Mouse (Mus musculus) retina, embryonic 14.5 days (tissue): Measurements from ENCODE around the gene Epb41l3.

Source experiments
- DNase-seq: peaks from one replicate; pipeline ENCODE4 v3.0.0-alpha.2; 2015; ENCODE audit warnings: low spot score

Gene Epb41l3

DNA sequence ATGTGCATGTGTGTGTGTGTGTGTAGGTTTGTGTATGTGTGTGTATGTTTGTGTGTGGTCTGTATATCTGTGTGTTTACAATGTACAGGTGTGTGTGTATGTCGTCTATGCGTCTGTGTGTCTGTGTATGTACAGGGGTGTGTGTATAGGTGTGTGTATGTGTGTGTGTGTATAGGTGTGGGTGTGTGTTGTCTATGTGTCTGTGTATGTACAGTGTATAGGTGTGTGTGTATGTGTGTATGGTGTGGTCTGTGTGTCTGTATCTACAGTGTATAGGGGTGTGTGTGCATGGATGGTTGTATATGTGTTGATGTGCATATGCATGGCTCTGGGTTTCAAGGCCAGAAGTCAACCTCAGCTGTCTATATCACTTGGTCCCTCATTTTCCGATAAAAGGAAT, 161.7 kb downstream of the Epb41l3 start:
- no peak for DNase-seq

DNA sequence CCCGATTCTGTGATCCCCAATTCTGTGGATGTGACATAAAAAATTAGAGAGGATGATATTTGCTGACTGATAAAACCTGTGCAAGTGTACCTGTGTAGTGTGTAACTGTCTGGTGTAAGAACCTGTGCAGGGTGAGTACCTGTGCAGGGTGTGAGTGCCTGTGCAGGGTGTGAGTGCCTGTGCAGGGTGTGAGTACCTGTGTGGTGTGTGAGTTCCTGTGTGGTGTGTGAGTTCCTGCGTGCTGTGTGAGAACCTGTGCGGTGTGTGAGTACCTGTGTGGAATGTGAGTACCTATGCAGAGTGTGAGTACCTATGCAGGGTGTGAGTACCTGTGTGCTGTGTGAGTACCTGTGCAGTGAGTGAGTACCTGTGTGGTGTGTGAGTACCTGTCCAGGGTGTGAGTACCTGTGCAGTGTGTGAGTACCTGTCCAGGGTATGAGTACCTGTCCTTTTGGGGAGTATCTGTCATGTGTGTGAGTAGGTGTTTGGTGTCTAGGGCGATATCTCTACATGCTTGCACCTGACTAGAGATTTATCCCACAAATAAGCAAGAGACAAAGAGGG, 163.4 kb downstream of the Epb41l3 start:
- no peak for DNase-seq

DNA sequence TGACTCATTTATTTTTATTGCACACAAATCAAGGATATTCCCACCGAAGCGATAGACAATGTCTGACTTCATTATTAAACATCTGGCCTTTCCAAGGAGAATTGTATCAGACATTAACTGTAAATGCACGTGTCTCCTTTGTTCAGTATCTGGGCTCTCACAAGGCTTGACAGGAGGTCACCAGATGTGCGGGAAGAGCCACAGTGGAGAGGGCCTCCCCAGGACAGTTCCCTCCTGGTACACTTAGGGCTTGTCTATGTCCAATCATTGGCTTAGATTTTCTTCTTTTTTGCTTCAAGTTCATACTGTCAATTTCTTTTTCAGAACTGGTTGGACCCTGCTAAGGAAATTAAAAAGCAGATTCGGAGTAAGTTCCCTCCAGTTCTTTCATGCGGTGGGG, 163.9 kb downstream of the Epb41l3 start:
- DNase-seq: no peak

DNA sequence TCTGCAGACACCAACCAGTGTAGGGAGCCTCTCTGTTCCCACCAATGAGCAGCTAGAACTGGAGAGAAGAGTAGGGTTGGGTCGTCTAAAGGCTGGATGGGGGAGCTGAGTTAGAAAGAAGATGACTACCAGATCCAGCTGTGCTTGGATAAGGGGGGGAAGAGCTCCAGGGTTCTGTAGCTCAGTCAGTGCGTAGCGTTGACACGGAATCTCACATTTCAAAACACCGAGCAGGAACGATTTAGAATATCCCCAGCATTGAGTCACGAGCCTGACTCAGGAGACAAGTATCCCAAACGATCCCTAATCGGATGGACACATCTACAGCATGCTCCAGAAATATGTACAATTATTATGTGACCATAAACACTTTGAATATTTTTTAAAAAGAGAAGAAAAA, 180.4 kb downstream of the Epb41l3 start:
- DNase-seq: no peak

DNA sequence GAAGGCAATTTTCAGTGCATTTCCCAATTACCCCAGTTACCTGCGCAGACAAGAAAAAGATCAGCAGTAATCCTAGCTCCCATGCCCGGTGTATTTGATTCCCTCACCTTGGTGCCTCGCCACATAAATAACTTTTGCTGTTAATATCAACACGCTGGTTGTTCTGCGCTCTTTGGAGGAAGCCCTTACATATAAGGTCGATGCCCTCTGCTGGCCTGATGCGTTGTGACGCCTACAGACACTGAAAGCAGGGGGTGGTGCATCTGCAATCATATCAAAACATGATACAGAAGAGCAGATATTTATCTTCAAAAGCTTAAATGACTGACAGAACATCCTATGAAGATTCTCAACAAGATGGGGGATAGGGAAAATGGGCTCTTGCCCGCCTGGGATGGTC, 181.0 kb downstream of the Epb41l3 start:
- peak; percentile 61 for DNase-seq

DNA sequence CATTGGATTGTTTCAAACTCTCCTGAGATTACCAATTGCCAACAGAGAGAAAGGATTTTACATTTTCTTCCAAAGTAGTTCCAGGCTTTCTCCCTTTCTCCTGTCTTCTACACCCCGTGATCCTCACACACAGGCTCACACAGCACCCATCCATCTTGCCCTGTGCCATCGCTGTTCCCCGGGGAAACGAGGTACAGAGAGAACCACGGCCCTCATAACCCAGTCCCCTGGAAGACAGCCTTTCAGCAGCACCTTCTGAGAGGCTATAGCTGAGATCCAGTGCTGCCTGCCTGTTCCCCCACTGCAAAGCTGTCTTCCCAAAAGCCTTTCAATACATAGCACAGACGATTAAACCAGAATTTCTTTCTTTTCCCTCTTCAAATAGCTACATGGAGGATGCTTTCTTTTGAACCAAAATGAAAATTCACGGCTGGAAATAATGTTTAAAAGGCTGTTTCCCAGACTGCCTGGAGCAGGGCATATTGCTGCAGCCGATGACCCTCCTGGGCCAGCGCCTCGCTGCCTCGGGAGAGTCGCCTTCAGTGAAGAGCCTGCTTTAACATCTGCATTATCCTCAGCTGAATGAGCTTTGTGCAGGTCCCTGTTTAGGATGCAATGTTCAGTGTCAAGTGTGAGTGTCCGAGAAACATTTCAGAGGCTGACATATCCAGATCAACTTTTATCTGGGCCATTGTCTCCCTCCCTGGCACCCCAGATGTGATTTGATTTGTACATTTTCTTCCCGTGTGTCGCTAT, 188.5 kb downstream of the Epb41l3 start:
- DNase-seq: no peak

DNA sequence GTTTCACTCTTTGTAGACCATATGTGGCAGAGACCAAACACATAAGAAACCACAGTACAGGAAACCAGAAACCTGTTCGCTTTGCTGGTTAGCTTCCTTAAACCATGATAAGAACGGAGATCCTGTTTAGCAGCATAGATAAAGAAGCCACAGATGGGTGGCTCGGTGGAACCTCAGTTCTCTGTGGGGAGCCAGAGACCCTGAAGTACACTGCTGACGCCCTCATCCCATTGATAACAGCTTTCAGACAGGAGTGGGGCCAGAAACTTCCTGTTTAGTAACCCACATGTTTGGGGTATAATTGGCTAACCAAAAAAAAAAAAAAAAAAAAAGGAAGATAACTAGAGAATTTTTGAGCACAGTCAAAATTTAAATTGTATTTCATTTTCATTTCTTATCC, 189.7 kb downstream of the Epb41l3 start:
- no peak for DNase-seq

DNA sequence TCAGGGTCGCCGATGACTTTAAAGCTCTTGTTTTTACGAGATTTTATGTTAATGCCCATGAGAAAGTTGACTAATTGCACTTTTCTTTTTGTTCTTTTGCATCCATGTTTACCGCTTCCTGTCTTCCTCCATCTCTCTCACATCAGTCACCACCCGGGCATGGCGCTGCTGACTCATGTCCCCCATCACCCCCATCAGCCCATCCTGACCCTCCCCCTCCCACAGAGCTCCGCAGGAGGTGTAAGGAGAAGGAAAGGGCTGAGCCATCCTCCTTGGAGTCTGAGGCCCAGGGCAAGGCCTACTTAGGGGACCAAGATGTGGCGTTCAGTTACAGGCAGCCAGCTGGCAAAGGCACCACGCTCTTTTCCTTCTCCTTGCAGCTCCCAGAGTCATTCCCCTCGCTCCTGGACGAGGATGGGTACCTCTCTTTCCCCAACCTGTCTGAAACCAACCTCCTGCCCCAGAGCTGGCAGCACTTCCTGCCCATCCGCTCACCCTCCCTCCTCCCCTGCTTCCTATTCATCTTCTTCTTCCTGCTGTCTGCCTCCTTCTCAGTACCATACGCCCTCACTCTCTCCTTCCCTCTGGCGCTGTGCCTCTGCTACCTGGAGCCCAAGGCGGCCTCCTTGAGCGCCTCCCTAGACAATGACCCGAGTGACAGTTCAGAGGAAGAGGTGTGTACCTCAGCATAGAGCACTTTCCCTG, 190.4 kb downstream of the Epb41l3 start:
- DNase-seq: no peak

DNA sequence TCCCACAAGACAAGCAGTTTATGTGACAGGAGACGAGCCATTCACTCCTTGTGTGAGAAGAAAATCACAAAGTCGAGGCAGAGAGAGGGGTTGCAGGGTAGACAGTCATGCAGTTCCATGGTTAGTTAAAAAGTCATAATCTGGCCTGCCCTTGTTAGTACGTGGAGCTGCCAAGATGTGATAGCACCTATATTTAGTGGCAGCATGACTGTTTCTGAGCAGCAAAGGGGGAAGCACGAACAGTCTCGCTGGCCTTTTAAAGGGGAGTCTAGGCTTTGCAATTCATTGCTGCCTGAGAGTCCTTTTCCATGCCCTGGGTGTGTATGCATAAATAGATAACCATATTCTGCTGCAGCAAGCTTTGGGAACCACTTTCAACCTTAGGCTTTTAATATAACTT, 191.5 kb downstream of the Epb41l3 start:
- no peak for DNase-seq

DNA sequence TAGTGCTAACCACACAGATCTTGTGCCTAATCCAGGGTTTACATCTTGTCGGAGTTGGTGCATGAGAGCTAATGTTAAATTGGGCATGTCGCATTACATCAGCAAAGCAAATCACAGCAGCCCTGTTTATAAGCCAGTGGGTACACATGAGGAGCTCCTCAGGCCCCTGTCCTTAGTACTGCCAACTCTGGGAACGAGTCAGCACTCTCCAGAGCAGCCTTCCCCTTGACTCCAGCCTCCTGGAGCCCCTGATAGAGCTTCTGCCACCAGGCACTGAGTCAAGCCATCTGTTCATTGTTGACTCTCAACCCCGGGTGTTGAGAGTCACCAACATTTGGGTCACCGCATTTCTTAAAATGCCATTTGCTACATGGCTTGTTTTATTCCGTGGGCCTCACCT, 192.0 kb downstream of the Epb41l3 start:
- DNase-seq: no peak

DNA sequence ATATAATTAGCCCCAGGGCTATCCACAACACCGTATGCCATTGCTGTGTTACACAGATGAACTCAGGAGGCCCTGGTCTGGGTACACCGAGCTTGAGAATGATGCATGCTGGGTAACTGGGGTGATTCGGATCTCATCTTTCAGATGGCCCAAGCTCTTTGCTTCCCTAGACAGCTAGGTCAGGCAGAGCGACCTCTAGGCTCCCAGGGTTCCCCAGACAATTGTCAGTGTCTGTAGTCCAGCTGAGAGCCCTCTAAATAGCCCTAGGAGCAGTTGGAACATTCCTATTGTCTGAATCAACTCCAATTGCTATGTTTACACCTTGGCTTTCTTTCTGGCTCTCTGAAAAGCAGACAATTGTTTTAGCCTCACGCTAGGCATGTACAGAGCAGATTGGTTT, 201.9 kb downstream of the Epb41l3 start:
- peak; percentile 55 for DNase-seq

DNA sequence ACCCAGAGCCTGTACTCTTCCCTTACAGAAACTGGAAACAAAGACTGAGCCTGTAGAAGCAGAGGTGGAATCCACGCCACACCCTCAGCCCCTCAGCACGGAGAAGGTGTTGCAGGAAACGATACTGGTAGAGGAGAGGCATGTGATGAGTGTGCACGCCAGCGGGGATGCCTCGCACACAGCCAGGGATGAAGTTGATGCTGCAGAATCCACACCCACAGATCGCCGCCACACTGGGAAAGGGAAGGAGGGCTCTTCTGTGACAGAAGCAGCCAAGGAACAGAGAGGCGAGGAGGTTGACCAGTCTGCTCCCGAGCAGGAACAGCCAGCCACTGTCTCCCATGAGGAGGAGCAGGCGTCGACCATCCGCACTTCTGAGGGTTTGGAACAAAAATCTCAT, 209.0 kb downstream of the Epb41l3 start:
- no peak for DNase-seq

DNA sequence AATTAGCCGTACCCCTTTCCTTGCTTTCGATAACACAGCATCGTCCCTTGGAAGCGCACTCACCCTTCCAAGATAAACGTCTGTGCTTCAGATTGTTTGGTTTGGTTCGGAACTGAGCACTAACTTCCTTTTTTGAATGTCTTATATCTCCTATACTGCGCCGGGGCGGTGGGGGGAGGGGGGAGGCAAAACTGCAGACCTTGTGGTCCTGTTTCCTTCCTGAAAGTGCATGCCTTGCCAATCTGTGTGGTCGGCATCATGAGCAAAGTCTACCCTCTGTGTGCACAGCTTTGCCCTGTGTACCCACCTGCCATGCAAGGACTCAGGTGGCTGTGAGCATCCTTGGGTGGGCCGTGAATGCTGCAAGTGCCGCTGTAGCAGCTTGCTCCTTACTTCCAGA, 212.6 kb downstream of the Epb41l3 start:
- DNase-seq: no peak

DNA sequence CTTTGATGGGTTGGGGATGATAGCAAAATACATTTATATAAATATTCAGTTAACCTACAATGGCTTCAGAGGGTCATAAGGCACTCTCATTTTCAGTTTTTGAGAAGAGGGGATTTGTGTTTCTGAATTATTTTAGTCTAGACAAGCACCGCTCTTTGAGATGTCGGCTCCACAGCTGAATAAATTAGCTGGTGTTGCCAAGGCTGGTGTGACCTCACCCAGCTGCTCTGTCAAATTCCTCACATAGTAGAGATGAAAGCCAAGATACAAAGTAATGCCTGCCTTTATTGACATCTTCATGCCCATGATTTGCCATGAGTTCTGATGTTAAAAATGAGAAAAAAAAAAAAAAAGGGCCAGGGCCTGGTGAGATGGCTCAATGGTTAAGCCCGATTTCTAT, 214.8 kb downstream of the Epb41l3 start:
- no peak for DNase-seq

DNA sequence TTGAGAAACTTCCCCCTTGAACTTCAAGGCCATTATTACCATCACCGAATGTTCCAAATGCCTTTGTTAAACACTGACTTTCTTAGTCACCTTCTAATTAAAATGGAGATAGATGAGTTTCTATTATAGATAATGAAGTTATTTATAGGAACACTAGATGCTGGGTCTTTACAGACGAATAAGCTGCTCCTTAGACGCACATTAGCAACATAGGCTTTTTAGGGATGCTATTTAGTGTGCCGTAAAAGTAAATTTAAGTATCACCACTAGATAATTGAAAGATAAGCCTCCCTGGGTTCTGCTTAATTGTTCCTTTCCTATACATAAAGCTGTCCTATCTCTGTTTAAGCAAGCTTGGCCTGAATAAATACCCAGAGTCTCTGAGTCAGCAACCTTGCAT, 226.1 kb downstream of the Epb41l3 start:
- no peak for DNase-seq

DNA sequence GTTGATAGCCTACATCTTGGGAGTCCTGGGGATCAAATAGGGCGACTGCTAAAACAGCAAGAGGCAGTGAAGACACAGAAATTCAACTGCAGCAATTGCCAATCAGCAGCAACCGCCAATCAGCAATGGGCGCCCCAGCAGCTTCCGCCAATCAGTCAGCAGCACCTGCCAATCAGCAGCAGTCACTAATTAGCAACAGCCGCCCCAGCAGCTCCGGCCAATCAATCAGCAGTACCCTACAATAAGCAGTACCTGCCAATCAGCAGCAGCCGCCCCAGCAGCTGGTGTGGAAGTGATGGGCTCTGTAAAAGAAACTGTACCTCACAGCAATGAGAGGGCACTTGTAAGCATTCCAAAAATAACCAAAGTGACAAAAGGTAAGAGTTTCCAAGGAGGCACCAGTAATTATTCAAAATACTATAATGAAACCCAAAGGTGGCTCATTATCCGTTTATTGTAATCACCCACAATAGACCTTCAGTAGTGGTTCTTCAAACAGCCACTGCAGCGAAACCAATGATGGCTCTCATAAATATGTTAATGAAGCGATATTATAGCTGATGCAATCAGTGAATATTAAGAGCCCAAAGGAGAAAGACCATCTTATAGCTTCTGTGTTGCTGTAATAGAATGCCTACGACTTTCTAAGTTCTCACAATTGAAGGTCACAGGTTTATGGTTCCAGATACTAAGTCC, 228.2 kb downstream of the Epb41l3 start:
- peak; percentile 48 for DNase-seq

DNA sequence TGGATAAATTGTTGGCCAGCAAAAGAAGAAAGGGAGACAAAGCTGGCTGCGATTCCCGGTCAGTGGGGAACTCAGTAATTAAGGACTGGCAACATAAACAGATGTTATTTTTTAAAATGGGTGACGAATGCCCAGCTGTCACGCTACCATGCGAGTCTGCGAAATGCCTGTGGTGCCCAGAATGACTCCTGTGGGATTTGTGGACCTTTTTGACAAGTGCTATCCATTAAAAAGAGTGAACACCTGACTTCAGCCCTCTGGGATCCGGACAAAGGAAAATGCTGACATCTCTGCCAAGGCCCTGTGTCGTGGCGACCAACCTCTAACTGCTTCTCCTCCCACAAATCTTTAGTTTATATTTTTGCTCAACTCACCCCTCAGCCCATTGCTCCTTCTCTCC, 232.2 kb downstream of the Epb41l3 start:
- no peak for DNase-seq

DNA sequence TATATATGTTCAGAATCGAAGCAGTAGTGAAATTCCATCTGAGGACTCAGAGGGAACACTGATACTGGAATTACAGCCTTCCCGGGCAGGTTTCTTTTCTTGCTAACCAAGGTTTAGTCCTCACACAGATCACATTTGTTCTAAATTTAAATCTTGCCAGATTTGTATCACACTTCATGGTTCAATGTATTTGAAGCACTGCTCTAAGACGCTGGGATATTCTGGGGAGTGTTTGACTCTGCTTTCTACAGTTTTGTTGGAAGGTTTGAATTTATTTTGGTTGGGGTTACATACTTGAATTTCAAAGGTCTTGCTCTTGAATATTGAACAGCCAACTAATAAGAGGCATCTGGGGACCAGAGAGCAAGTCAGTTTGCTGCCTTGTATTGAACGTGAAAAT, 234.4 kb downstream of the Epb41l3 start:
- no peak for DNase-seq

DNA sequence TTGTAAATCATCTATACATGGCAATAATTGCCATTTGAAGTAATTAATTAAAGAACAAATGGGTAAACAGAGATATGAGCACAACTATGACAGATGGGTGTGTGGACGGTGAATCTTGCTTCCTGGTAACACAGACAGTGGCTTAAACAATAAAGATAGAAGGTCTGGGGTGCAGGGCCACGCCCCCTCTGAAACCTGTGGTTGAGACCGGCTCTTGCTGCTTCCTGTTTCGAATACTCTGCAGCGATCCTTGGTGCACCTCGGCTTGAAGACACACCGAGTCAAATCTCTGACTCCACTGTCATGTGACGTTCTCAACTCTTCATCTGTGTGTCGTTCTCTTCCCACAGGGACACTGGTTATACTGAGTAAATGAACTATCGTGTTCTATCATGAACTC, 245.0 kb downstream of the Epb41l3 start:
- DNase-seq: no peak

DNA sequence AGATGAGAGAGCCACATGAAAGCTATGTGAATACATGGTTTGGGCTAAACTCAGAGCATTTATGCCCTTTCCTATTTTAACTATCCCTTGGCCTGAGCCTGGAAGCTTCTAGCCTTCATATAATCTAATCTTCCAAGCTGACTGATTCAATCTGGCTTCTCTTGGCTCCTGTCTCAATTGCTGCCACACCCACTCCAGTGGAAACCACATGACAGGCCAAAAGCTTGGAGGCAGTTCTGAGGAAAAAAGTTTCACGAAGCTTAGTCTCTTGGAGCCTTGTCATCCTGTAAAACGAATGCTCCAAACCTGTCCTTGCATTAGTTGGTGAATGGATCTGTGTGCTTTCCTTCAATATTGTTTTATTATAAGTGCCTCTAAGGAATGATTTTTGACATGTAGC, 247.2 kb downstream of the Epb41l3 start:
- no peak for DNase-seq
